In genomic region chr10:80649910-80650309, GRCm38 (mm10) we compare ENCODE assay signal across 1 mouse cellular context. TPM values are rescaled to one million over a fixed set of nuclear protein-coding genes. Genes with fewer than 3 reads are reported as not detected.
"Had no signal": no experiment of that assay in that cellular context is flagged by ENCODE, and none has a peak within 500 bp of the region (broad histone marks: within the 10 kb centered on the region; RNA-seq: fewer than 3 reads in every experiment).

No protein-coding gene starts in this region.

RNA-seq across cellular contexts. Expression of gene Gm49322, which starts 44.1 kb away (rescaled TPM):
- total RNA-seq: granulocyte monocyte progenitor cell, adult 5-6 weeks had no signal
